Mouse (Mus musculus) erythroblast, embryonic 14.5 days (primary cell): ENCODE data around the gene Apon.

Experiments
- GATA1 ChIP-seq: IDR thresholded peaks from 2 replicates; pipeline ENCODE4 v1.6.1; 2012; ENCODE audit warnings: low read length, inconsistent platforms, mixed read lengths
- TAL1 ChIP-seq: IDR thresholded peaks from 3 replicates; pipeline ENCODE4 v1.6.1; 2012; ENCODE audit warnings: low read length, inconsistent platforms, mixed read lengths

- TF ChIP-seq GATA1 (no peak), TAL1 (no peak)
Observed at GRCm38 (mm10) chr10:128212148-128212547, 41.7 kb upstream of the Apon start.
